Mouse (Mus musculus) MEL (cell line): ENCODE measurements around the gene Eps15. TPM values are rescaled to one million over a fixed set of nuclear protein-coding genes. Genes with fewer than 3 reads are reported as not detected.

Experiments
- DNase-seq: peaks from one replicate; pipeline ENCODE4 v3.0.0; 2011; ENCODE audit warnings: low read depth, low spot score
- H3K27ac ChIP-seq: 2 replicates; pipeline ENCODE4 v1.5.1; 2012; ENCODE audit warnings: low read depth, mild to moderate bottlenecking, control low read depth, low read length, moderate library complexity; ENCODE audit not compliant: control insufficient read depth
- H3K27me3 ChIP-seq, 2 experiments: fragments of 150-350 bp in 1 of 2; sonication (generic) in 1 of 2; 2 replicates each; pipeline ENCODE4 v1.6.1; 2012; ENCODE audit warnings: low read length in 2 of 2, mild to moderate bottlenecking in 2 of 2, improper control_type of control experiment in 1 of 2, moderate library complexity in 1 of 2; ENCODE audit not compliant: insufficient read depth in 2 of 2, control insufficient read depth in 1 of 2
- H3K36me3 ChIP-seq, 2 experiments: 2 replicates each; pipeline ENCODE4 v1.6.1; 2012 to 2014; ENCODE audit warnings: low read length in 2 of 2, improper control_type of control experiment in 1 of 2, inconsistent platforms in 1 of 2, mild to moderate bottlenecking in 1 of 2; ENCODE audit not compliant: insufficient read depth in 2 of 2, control insufficient read depth in 1 of 2
- H3K4me1 ChIP-seq, 2 experiments: fragments of 150-350 bp in 1 of 2; sonication (generic) in 1 of 2; 2 replicates each; pipeline ENCODE4 v1.6.1; 2012; ENCODE audit warnings: low read length in 2 of 2, improper control_type of control experiment in 1 of 2, mild to moderate bottlenecking in 1 of 2; ENCODE audit not compliant: insufficient read depth in 2 of 2, control insufficient read depth in 1 of 2
- H3K4me3 ChIP-seq, 2 experiments: fragments of 150-350 bp in 1 of 2; sonication (generic) in 1 of 2; 2 replicates each; pipeline ENCODE4 v1.5.1; 2012; ENCODE audit warnings: low read depth in 2 of 2, low read length in 2 of 2, mild to moderate bottlenecking in 2 of 2, moderate library complexity in 2 of 2, control low read depth in 1 of 2, improper control_type of control experiment in 1 of 2; ENCODE audit not compliant: control insufficient read depth in 1 of 2, insufficient read depth in 1 of 2
- H3K79me2 ChIP-seq: 2 replicates; pipeline ENCODE4 v1.6.1; 2012; ENCODE audit warnings: mild to moderate bottlenecking, low read length, moderate library complexity; ENCODE audit not compliant: control insufficient read depth, poor library complexity, insufficient read depth
- H3K9ac ChIP-seq: 2 replicates; pipeline ENCODE4 v1.6.1; 2012; ENCODE audit warnings: low read depth, mild to moderate bottlenecking, control low read depth, low read length, moderate library complexity; ENCODE audit not compliant: control insufficient read depth, poor library complexity, severe bottlenecking
- H3K9me3 ChIP-seq: fragments of 150-350 bp; sonication (generic); replicated peaks from 2 replicates; pipeline ENCODE4 v1.6.1; 2012; ENCODE audit warnings: mild to moderate bottlenecking, low read length, improper control_type of control experiment, moderate library complexity; ENCODE audit not compliant: insufficient read depth
- BHLHE40 ChIP-seq: IDR thresholded peaks from 2 replicates; pipeline ENCODE4 v1.6.1; 2012; ENCODE audit warnings: low read depth, mild to moderate bottlenecking, inconsistent platforms, low read length, improper control_type of control experiment, borderline replicate concordance
- CHD1 ChIP-seq: IDR thresholded peaks from 2 replicates; pipeline ENCODE4 v1.6.1; 2012; ENCODE audit warnings: low read depth, mild to moderate bottlenecking, inconsistent platforms, low read length, improper control_type of control experiment
- CHD2 ChIP-seq: IDR thresholded peaks from 2 replicates; pipeline ENCODE4 v1.6.1; 2011; ENCODE audit warnings: low read length, improper control_type of control experiment
- CTCF ChIP-seq, 3 experiments: IDR thresholded peaks in 2 of 3; conservative IDR thresholded peaks in 1 of 3; 2 replicates each; pipeline ENCODE4 v1.5.1; 2011 to 2012; ENCODE audit warnings: low read length in 3 of 3, low read depth in 2 of 3, mild to moderate bottlenecking in 2 of 3, improper control_type of control experiment in 1 of 3, inconsistent platforms in 1 of 3, mixed read lengths in 1 of 3, moderate library complexity in 1 of 3; ENCODE audit not compliant: control insufficient read depth in 1 of 3, insufficient read depth in 1 of 3, poor library complexity in 1 of 3, severe bottlenecking in 1 of 3
- ETS1 ChIP-seq: IDR thresholded peaks from 2 replicates; pipeline ENCODE4 v1.6.1; 2012; ENCODE audit warnings: low read depth, mild to moderate bottlenecking, inconsistent platforms, low read length, improper control_type of control experiment, moderate library complexity
- GABPA ChIP-seq: IDR thresholded peaks from 2 replicates; pipeline ENCODE4 v1.6.1; 2012; ENCODE audit warnings: low read depth, mild to moderate bottlenecking, inconsistent platforms, low read length, improper control_type of control experiment, moderate library complexity
- GATA1 ChIP-seq: IDR thresholded peaks from 2 replicates; pipeline ENCODE4 v1.6.1; 2011; ENCODE audit warnings: low read depth, low read length, improper control_type of control experiment
- HCFC1 ChIP-seq: IDR thresholded peaks from 2 replicates; pipeline ENCODE4 v1.6.1; 2012; ENCODE audit warnings: low read depth, mild to moderate bottlenecking, inconsistent platforms, low read length, improper control_type of control experiment, moderate library complexity
- JUND ChIP-seq: IDR thresholded peaks from 2 replicates; pipeline ENCODE4 v1.6.1; 2011; ENCODE audit warnings: low read depth, mild to moderate bottlenecking, improper control_type of control experiment, low read length
- MAX ChIP-seq: IDR thresholded peaks from 2 replicates; pipeline ENCODE4 v1.6.1; 2011; ENCODE audit warnings: low read length, improper control_type of control experiment
- MEF2A ChIP-seq: IDR thresholded peaks from 2 replicates; pipeline ENCODE4 v1.6.1; 2014; ENCODE audit warnings: low read depth, mild to moderate bottlenecking, inconsistent platforms, low read length, improper control_type of control experiment; ENCODE audit not compliant: poor library complexity, insufficient replicate concordance, severe bottlenecking; ENCODE audit errors: extremely low read depth
- MXI1 ChIP-seq: IDR thresholded peaks from 2 replicates; pipeline ENCODE4 v1.6.1; 2011; ENCODE audit warnings: mild to moderate bottlenecking, low read depth, low read length, improper control_type of control experiment
- NELFE ChIP-seq: IDR thresholded peaks from 2 replicates; pipeline ENCODE4 v1.6.1; 2011; ENCODE audit warnings: low read depth, low read length, improper control_type of control experiment
- POLR2A ChIP-seq, 2 experiments: IDR thresholded peaks; 2 replicates each; pipeline ENCODE4 v1.6.1; 2011 to 2012; ENCODE audit warnings: low read length in 2 of 2, mild to moderate bottlenecking in 2 of 2, control low read depth in 1 of 2, improper control_type of control experiment in 1 of 2, low read depth in 1 of 2, moderate library complexity in 1 of 2; ENCODE audit not compliant: control insufficient read depth in 1 of 2, insufficient read depth in 1 of 2, poor library complexity in 1 of 2
- SIN3A ChIP-seq: IDR thresholded peaks from 2 replicates; pipeline ENCODE4 v1.6.1; 2012; ENCODE audit warnings: low read length, improper control_type of control experiment, inconsistent platforms
- SMC3 ChIP-seq: IDR thresholded peaks from 2 replicates; pipeline ENCODE4 v1.6.1; 2011; ENCODE audit warnings: low read depth, low read length, improper control_type of control experiment
- TAL1 ChIP-seq: IDR thresholded peaks from 2 replicates; pipeline ENCODE4 v1.6.1; 2012; ENCODE audit warnings: mild to moderate bottlenecking, inconsistent platforms, low read length, moderate library complexity, mixed read lengths
- TBP ChIP-seq: IDR thresholded peaks from 2 replicates; pipeline ENCODE4 v1.8.0; 2011; ENCODE audit warnings: low read depth, low read length, improper control_type of control experiment
- TCF12 ChIP-seq: IDR thresholded peaks from 2 replicates; pipeline ENCODE4 v1.6.1; 2014; ENCODE audit warnings: low read depth, mild to moderate bottlenecking, inconsistent platforms, low read length, improper control_type of control experiment, moderate library complexity
- UBTF ChIP-seq: IDR thresholded peaks from 2 replicates; pipeline ENCODE4 v1.6.1; 2012; ENCODE audit warnings: low read depth, mild to moderate bottlenecking, inconsistent platforms, low read length, improper control_type of control experiment, moderate library complexity, borderline replicate concordance; ENCODE audit not compliant: insufficient read depth
- USF1 ChIP-seq: IDR thresholded peaks from 2 replicates; pipeline ENCODE4 v1.6.1; 2014; ENCODE audit warnings: low read depth, mild to moderate bottlenecking, inconsistent platforms, low read length, improper control_type of control experiment, moderate library complexity
- ZNF384 ChIP-seq: IDR thresholded peaks from 2 replicates; pipeline ENCODE4 v1.6.1; 2012; ENCODE audit warnings: low read depth, mild to moderate bottlenecking, inconsistent platforms, low read length, improper control_type of control experiment
- polyA plus RNA-seq, 2 experiments: library from polyadenylated mRNA; stranded (reverse) in 1 of 2; unstranded in 1 of 2; fragments of >175 nt in 1 of 2; fragments of >200 nt in 1 of 2; gene quantifications; 2 replicates each; pipeline versions ENCODE4 v1.2.1 to v1.2.4; 2012; ENCODE audit warnings: low replicate concordance in 2 of 2, low read depth in 1 of 2; ENCODE audit not compliant: insufficient read length in 2 of 2, insufficient read depth in 1 of 2, missing spikeins in 1 of 2
- total RNA-seq: library from RNA; depleted of rRNA; stranded (reverse); fragments of 300-350 nt; gene quantifications from 2 replicates; pipeline ENCODE4 v1.2.3, GENCODE M21; 2012

Eps15 gene
- total and polyA plus RNA-seq, 3 experiments: 19.7 to 107 (median 53.3) TPM

GRCm38 (mm10) chr4:109393902-109394301 is 113.8 kb downstream of the Eps15 start:
- Histone ChIP-seq H3K27ac (peak overlapping the region; percentile 55), H3K9ac (peak overlapping the region; percentile 43)
- DNase-seq: peak; percentile 44

GRCm38 (mm10) chr4:109394314-109395074 is 114.4 kb downstream of the Eps15 start:
- TF ChIP-seq CHD2: no peak
- TF ChIP-seq SMC3: no peak
- no peak for TF ChIP-seq MXI1
- TF ChIP-seq TBP: no peak
- TF ChIP-seq UBTF: no peak
- TF ChIP-seq MAX: no peak
- no peak for TF ChIP-seq NELFE
- no peak for TF ChIP-seq MEF2A
- no peak for TF ChIP-seq CTCF (IDR thresholded peaks at IDR 0.05 in 2 of 3, conservative IDR thresholded peaks at IDR 0.05 in 1 of 3; ENCODE audit: control insufficient read depth in 1 of 3, insufficient read depth in 1 of 3, low read depth in 2 of 3, low read length in 3 of 3, poor library complexity in 1 of 3, severe bottlenecking in 1 of 3)
- TF ChIP-seq SIN3A: no peak
- TF ChIP-seq JUND: no peak
- TF ChIP-seq TAL1: no peak
- TF ChIP-seq TCF12: no peak
- no peak for TF ChIP-seq GABPA
- no peak for TF ChIP-seq HCFC1
- no peak for TF ChIP-seq POLR2A (IDR thresholded peaks at IDR 0.05; ENCODE audit: control insufficient read depth in 1 of 2, insufficient read depth in 1 of 2, low read depth in 1 of 2, low read length in 2 of 2, poor library complexity in 1 of 2)
- no peak for TF ChIP-seq BHLHE40
- TF ChIP-seq CHD1: no peak
- TF ChIP-seq USF1: no peak
- no peak for TF ChIP-seq GATA1
- H3K27ac ChIP-seq: no peak overlapping the region
- H3K36me3 ChIP-seq: peaks cover 0 to 10% of the 10 kb centered on the region in 2 experiments; a peak in 2 of 4 replicates
- H3K79me2 ChIP-seq: no peaks in the 10 kb centered on the region
- peak overlapping the region; percentile 43 for H3K9ac ChIP-seq
- DNase-seq: peak; percentile 28
- no peaks in the 10 kb centered on the region for H3K27me3 ChIP-seq
- no peaks in the 10 kb centered on the region for H3K9me3 ChIP-seq
- peaks cover 10 to 21% of the 10 kb centered on the region in 2 experiments; a peak in 3 of 4 replicates for H3K4me1 ChIP-seq
- peak overlapping the region; percentile 37 to 60; a peak in 3 of 4 replicates for H3K4me3 ChIP-seq

More at GRCm38 (mm10) chr4:109393902-109394301, 113.8 kb downstream of the Eps15 start:
- Histone ChIP-seq H3K36me3 (peaks cover 0 to 10% of the 10 kb centered on the region in 2 experiments; a peak in 2 of 4 replicates), H3K4me1 (peaks cover 10 to 21% of the 10 kb centered on the region in 2 experiments; a peak in 3 of 4 replicates), H3K79me2 (no peaks in the 10 kb centered on the region), H3K27me3 (no peaks in the 10 kb centered on the region), H3K4me3 (peak overlapping the region; percentile 37 to 60), H3K9me3 (no peaks in the 10 kb centered on the region)
- TF ChIP-seq HCFC1 (no peak), SMC3 (no peak), NELFE (0 out of 2 replicates have a peak, but pooled peaks have one; percentile 4), MAX (peak; percentile 31; the same call in 1 of the 2 replicates), ZNF384 (no peak), MXI1 (no peak), ETS1 (no peak), CHD2 (no peak), TCF12 (0 out of 2 replicates have a peak, but pooled peaks have one; percentile 13)
